20 mouse cellular contexts compared by ENCODE assay signal in genomic region chr9:97514639-97515038, GRCm38 (mm10).
DNase-seq lines count a peak whose midpoint lies in the region; ATAC-seq lines count a peak whose summit lies in the region.
"Had no signal": no experiment of that assay in that cellular context is flagged by ENCODE, and none has a peak within 500 bp of the region (broad histone marks: within the 10 kb centered on the region; RNA-seq: fewer than 3 reads in every experiment).

No protein-coding gene starts in this region.

- H3K9me3 ChIP-seq in hindbrain, embryonic 12.5 days (replicated peaks), result no peaks in the 10 kb centered on the region
- H3K9me3 ChIP-seq: embryonic facial prominence, embryonic 10.5 days; forebrain, embryonic 13.5 days; heart, embryonic 13.5 days had no signal

- intact Hi-C loops in left cerebral cortex, postnatal 4 days (cut with DNase I), result no loop called here

- H3K9ac ChIP-seq in hindbrain, embryonic 12.5 days, result no peak overlapping the region
- H3K9ac ChIP-seq: forebrain, embryonic 13.5 days; forebrain, postnatal 0 days; heart, embryonic 13.5 days had no signal

- no peak overlapping the region for H3K27ac ChIP-seq in hindbrain, embryonic 12.5 days
- H3K27ac ChIP-seq: embryonic facial prominence, embryonic 10.5 days; forebrain, embryonic 13.5 days; heart, embryonic 13.5 days had no signal

- no peaks in the 10 kb centered on the region for H3K27me3 ChIP-seq in hindbrain, embryonic 12.5 days
- H3K27me3 ChIP-seq: CH12.LX; forebrain, embryonic 13.5 days; heart, embryonic 13.5 days; Patski had no signal

- H3K4me3 ChIP-seq in hindbrain, embryonic 12.5 days, result no peak overlapping the region
- H3K4me3 ChIP-seq: embryonic facial prominence, embryonic 10.5 days; forebrain, embryonic 13.5 days; heart, embryonic 13.5 days had no signal

- no peak for ATAC-seq in hindbrain, embryonic 12.5 days (ENCODE audit: low FRiP score)
- ATAC-seq: activated CD4-positive, CD25-positive, alpha-beta regulatory T cell, adult 4 months; forebrain, embryonic 13.5 days; forebrain, postnatal 0 days; hindbrain, embryonic 16.5 days; Patski had no signal

- H3K4me2 ChIP-seq in hindbrain, embryonic 12.5 days (replicated peaks), result no peak overlapping the region
- H3K4me2 ChIP-seq: forebrain, embryonic 13.5 days; heart, embryonic 13.5 days had no signal

- H3K36me3 ChIP-seq in hindbrain, embryonic 12.5 days, result no peaks in the 10 kb centered on the region
- H3K36me3 ChIP-seq: embryonic facial prominence, embryonic 10.5 days; heart, embryonic 13.5 days had no signal

- WGBS in hindbrain, embryonic 12.5 days, result 93% methylated on average over 2 of the region's 2 CpGs

- H3K4me1 ChIP-seq in hindbrain, embryonic 12.5 days, result no peaks in the 10 kb centered on the region
- H3K4me1 ChIP-seq: embryonic facial prominence, embryonic 10.5 days; forebrain, embryonic 13.5 days; heart, embryonic 13.5 days had no signal

- peak; percentile 27 for DNase-seq in heart, adult 11 months
- DNase-seq in heart, adult 8-10 months (ENCODE audit: low spot score), result no peak
- DNase-seq in left cerebral cortex, adult 18-20 months (ENCODE audit: low spot score in 2 of 2), result peak; percentile 17
- no peak for DNase-seq in left cerebral cortex, postnatal 4 days
- peak; percentile 29 to 52 for DNase-seq in right cerebral cortex, postnatal 36 days (ENCODE audit: low spot score in 2 of 2)
- no peak for DNase-seq in right cerebral cortex, postnatal 4 days
- DNase-seq: adrenal gland, postnatal 14 days; cerebellum, adult 2 months; cerebellum, postnatal 10 days; forebrain, postnatal 0 days; gastrocnemius, postnatal 14 days; heart, postnatal 36 days had no signal

Comparison
In these comparisons a context has a peak if more than half of its experiments do, and no peak if none do; other contexts are left out.
1. DNase-seq: peak in heart, adult 11 months (single experiment), left cerebral cortex, adult 18-20 months (2 of 2) and right cerebral cortex, postnatal 36 days (2 of 2); none in heart, adult 8-10 months (single experiment), left cerebral cortex, postnatal 4 days (single experiment) and right cerebral cortex, postnatal 4 days (single experiment).